Mouse (Mus musculus): ENCODE results near the gene 1700034J05Rik.
A peak's percentile ranks its signal among the peaks of the same experiment; 100 is the strongest.

Gene 1700034J05Rik

DNA sequence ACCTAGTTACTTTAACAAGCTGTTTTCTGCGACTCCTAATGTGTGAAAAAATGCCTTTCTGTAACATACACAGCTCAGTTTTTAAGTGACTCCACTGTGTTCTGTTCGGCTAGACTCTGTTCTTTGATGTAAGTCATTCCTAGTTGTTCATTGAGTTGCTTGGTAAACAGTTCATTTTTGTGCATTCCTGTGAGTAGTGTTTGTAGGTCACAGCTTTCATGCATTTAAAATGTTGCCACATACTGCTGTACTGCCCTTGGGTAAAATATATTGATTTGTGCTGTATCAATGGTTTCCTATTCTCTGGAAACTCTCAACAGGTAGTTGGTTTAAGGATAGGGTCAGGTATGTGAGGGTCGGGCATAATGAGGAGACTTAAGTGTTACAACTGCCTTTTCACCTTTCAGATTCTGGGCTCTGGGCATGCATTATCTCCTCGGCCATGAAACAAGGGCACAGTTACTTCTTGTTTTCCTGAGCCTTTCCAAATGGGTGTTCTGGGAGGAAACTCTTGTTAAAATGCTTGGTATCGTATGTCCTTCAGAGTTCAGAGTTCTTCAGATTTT, 27.7 kb downstream of the 1700034J05Rik start:
- no peak for DNase-seq (ENCODE audit: low spot score in 2 of 2)

GRCm38 (mm10) chr6:146918341-146918740, 35.9 kb downstream of the 1700034J05Rik start:
- no peak for DNase-seq (ENCODE audit: low spot score in 2 of 2)

GRCm38 (mm10) chr6:146917396-146917795, 36.8 kb downstream of the 1700034J05Rik start:
- no peak for DNase-seq (ENCODE audit: low spot score in 2 of 2)

GRCm38 (mm10) chr6:146915808-146916207, 38.4 kb downstream of the 1700034J05Rik start:
- no peak for DNase-seq (ENCODE audit: low spot score in 2 of 2)

DNA sequence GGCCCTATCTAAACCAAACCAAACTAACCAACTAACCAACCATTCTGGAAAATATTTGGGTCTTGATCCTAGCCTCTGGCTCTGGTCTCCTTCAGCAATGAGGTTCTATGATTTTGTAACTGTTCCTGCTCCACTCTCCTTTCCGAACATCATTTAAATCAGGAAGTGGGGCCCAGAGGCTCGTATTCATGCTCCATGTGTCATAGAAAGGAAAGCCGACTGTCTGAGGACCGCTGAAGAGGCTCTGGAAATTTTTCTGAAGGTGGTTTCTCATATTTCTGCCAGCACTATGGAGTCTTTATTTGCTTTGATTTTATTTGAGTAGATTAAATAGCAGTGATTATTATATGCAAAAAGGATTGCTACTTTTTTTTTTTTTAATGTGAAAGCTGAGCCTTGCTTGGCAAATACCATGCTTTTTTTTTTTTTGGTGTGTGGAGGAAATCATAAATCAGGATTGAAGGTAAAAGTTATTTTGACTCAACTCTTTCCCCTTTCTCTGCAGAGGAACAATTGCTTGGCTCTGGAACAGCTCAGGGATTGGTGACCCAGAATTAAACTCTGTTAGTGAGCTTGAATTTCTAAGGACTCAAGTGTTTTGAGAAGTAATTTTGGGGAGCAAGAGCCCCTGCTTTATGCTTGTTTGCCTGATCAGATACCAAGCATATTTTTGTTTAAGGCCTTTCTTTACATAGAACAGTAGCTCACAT, 40.6 kb downstream of the 1700034J05Rik start:
- no peak for DNase-seq (ENCODE audit: low spot score in 2 of 2)

DNA sequence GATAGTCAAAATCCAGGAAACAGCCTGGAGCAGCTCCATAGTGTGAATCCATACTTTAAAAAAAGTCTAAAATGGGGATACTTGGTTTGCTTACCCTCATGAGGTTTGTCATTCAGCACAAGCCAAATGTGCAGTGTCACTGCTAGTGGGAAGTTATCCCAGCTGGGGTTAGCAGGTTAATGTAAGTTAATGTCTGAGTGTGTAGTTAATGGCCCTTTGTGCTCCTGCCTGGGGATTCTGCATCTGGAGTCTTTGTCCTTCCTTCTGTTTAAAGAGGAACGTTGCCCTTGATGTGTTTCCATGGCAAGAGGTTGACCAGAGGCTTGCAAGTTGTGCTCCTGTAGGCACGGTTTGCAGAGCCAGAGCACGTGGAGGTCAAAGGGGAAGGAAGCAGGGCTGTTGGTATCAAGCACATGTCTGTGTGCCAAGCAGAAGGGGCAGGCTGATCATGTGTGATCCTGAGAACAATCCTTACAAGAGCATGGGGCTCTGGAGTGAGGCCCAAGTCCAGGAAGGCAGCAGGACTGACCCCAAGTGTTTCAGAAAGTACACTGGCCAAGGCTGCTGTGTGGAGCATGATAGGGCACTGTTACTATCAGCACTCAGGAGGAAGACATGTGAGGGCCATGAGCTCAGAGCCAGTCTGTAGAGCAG, 41.3 kb downstream of the 1700034J05Rik start:
- peak in 1 of 2 experiments; percentile 45 for DNase-seq (ENCODE audit: low spot score in 2 of 2)

DNA sequence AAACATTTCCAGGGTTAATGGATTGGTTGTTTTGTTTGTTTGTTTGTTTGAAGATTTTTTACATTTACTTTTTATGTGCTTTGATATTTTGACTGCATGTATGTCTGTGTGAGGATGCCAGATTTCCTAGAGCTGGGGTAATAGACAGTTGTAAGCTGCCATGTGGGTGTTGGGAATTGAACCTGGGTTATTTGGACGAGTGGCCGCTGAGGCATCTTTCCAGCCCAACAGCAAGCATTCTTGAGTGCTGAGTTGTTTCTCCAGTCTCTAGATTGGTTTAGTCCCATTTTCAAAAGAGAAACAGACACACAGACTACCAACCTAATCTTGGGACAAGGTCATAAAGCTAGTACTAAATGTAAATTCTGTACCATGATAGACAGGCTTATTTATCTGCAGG, 43.4 kb downstream of the 1700034J05Rik start:
- DNase-seq (ENCODE audit: low spot score in 2 of 2) = no peak

GRCm38 (mm10) chr6:146909725-146910489, 44.3 kb downstream of the 1700034J05Rik start:
- DNase-seq (ENCODE audit: low spot score in 2 of 2) = peak in 1 of 2 experiments; percentile 45

GRCm38 (mm10) chr6:146908801-146909200, 45.4 kb downstream of the 1700034J05Rik start:
- DNase-seq (ENCODE audit: low spot score in 2 of 2) = no peak

DNA sequence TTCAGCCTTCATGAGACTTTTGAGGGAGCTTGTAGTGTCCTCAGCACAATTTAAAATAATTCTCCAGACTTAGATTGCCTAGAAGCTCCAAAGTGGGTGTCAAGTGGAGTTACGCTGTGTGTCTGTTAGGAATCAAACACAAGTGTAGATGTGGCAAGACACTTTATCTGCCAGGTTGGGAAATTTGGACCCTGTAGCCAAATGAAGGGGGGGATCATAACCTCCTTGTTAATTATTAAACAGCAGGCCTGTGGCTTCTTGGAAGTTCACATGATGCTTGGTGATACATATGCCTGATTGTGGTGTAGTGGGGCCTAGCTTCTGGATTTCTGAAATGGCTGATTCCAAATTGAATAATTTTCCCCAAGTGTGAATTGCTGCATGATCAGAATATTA, 46.4 kb downstream of the 1700034J05Rik start:
- no peak for DNase-seq (ENCODE audit: low spot score in 2 of 2)

GRCm38 (mm10) chr6:146907061-146907794, 47.0 kb downstream of the 1700034J05Rik start:
- no peak for DNase-seq (ENCODE audit: low spot score in 2 of 2)

DNA sequence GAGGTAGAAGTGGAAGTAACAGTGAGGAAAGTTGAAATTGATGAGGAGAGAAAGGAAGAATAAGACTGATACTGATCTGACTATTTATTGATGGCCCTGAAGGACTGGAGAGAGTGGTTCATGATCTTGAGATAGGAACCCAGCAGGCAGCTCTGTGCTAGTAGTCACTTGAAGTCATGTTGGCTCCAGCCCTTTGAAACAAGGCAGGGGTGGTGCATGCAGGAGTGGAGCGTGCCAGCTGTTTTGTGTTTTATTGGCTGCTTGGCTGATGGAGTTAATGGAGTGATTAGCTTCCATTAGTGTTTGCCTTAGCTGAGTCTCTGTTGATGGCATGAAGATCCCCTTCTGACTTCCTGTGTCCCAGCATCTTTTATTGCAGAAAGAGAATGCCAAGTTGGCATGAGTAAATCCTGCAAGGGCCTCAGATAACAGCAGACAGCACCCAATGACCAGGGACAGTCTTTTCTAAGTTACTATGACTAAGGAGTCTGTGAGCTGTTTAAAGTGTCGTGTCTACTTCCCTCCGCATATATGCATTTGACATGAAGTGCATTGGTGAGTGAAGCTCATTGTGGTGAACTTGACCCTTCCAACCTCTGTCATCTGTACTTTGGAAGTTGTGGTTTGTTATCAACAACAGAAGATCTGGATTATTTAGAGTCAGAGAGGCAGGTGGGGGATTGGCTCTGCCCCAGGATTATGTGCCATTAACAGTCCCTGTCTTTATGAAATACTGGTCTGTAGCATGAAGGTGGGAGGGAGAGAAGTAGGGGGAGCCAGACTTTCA, 48.0 kb downstream of the 1700034J05Rik start:
- no peak for DNase-seq (ENCODE audit: low spot score in 2 of 2)

GRCm38 (mm10) chr6:146904707-146905106, 49.5 kb downstream of the 1700034J05Rik start:
- no peak for DNase-seq (ENCODE audit: low spot score in 2 of 2)

DNA sequence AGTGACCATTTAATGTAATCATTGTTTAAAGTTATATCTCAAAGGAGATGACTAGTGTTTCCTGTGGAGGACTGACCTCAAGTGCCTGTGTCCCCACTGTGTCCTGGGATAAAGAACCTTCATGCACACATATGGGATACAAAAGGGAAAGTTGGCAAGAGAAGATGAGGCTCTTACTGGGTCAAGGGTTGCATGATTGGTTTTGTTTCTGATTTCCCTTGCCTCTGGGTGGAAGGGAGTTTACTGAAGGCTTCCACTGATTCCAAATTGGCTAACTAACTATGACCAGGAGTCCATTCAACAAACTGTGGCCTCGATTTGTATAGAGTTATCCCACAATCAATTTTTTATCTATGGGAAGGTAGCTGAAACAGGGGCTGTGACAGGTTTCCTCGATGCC, 50.6 kb downstream of the 1700034J05Rik start:
- DNase-seq (ENCODE audit: low spot score in 2 of 2) = no peak

DNA sequence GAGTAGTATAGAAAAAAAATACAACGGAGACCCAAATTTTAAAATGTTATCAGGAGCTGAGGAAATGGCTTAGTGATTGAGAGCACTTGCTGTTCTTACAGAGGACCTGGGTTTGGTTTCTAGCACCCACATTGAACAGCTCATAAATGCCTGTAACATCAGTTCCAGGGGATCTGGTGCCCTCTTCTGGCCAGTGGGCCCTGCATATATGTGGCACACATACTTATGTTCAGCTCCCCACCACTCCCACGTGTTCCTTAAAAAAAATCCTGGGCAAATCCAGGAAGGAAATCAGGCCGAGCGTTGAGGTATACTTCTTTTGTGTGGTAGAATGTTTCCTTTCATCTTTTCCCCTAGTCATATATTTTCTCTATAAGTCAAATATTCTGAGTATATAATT, 52.3 kb downstream of the 1700034J05Rik start:
- no peak for DNase-seq (ENCODE audit: low spot score in 2 of 2)

Data from heart, adult 9 months (tissue).